Mouse (Mus musculus) liver, embryonic 13.5 days (tissue): Measurements from ENCODE around the gene Ebp. TPM values are rescaled to one million over a fixed set of nuclear protein-coding genes. Genes with fewer than 3 reads are reported as not detected.

Experiments
- ATAC-seq: fragments of 200-750 bp; cut with Nextera tagmentation; 2 replicates; pipeline ENCODE4 v1.8.0; 2017; ENCODE audit warnings: low read depth, mild to moderate bottlenecking, moderate number of reproducible peaks, moderate library complexity
- DNase-seq: peaks from one replicate; pipeline ENCODE4 v3.0.0; 2022
- H3K27ac ChIP-seq: fragments of 300-500 bp; sonication (generic); 2 replicates; pipeline ENCODE4 v1.5.1; 2015; ENCODE audit warnings: moderate library complexity, mild to moderate bottlenecking, inconsistent platforms
- H3K27me3 ChIP-seq: fragments of 300-500 bp; sonication (generic); 2 replicates; pipeline ENCODE4 v1.6.1; 2015; ENCODE audit warnings: mild to moderate bottlenecking, inconsistent platforms
- H3K36me3 ChIP-seq: fragments of 300-500 bp; sonication (generic); 2 replicates; pipeline ENCODE4 v1.6.1; 2015; ENCODE audit warnings: mild to moderate bottlenecking, inconsistent platforms
- H3K4me1 ChIP-seq: fragments of 300-500 bp; sonication (generic); replicated peaks from 2 replicates; pipeline ENCODE4 v1.6.1; 2015; ENCODE audit warnings: inconsistent platforms
- H3K4me2 ChIP-seq: fragments of 300-500 bp; sonication (generic); 2 replicates; pipeline ENCODE4 v1.6.1; 2015; ENCODE audit warnings: inconsistent platforms, mild to moderate bottlenecking, moderate library complexity
- H3K4me3 ChIP-seq: fragments of 300-500 bp; sonication (generic); replicated peaks from 2 replicates; pipeline ENCODE4 v1.5.1; 2015; ENCODE audit warnings: mild to moderate bottlenecking, inconsistent platforms
- H3K9ac ChIP-seq: fragments of 300-500 bp; sonication (generic); 2 replicates; pipeline ENCODE4 v1.6.1; 2015; ENCODE audit warnings: mild to moderate bottlenecking, inconsistent platforms
- H3K9me3 ChIP-seq: fragments of 300-500 bp; sonication (generic); replicated peaks from 2 replicates; pipeline ENCODE4 v1.6.1; 2016; ENCODE audit warnings: inconsistent platforms
- WGBS: fragments of 180-500 bp; shearing (Covaris S2); methylation state at CpG from one replicate; pipeline ENCODE4 v1.1.7; 2015; ENCODE audit not compliant: insufficient replicate concordance; 5-methylcytosine and 5-hydroxymethylcytosine counted together
- polyA plus RNA-seq: library from polyadenylated mRNA; unstranded; fragments of >200 nt; fragmentation: Nextera tagmentation; extraction: Ambion mirVana; gene quantifications from 2 replicates; pipeline ENCODE4 v1.2.1, GENCODE M21; 2015

The Ebp gene
- polyA plus RNA-seq, 1 experiment from 2014 or later = 64.4 TPM

GRCm38 (mm10) chrX:8182871-8183540 is 10.3 kb downstream of the Ebp start:
- no peak overlapping the region for H3K27ac ChIP-seq
- no peaks in the 10 kb centered on the region for H3K9me3 ChIP-seq
- no peak for ATAC-seq
- 18% methylated on average over 7 of the region's 7 CpGs for WGBS
- H3K27me3 ChIP-seq = no peaks in the 10 kb centered on the region
- no peak overlapping the region for H3K9ac ChIP-seq
- H3K4me2 ChIP-seq = no peak overlapping the region
- 0 out of 2 replicates have a peak, but pooled peaks cover 14% of the 10 kb centered on the region for H3K36me3 ChIP-seq
- H3K4me3 ChIP-seq = no peak overlapping the region
- DNase-seq = no peak
- peaks cover 12% of the 10 kb centered on the region for H3K4me1 ChIP-seq

- Histone ChIP-seq H3K36me3 (no peaks in the 10 kb centered on the region), H3K27me3 (no peaks in the 10 kb centered on the region), H3K4me1 (peaks cover 17% of the 10 kb centered on the region), H3K27ac (no peak overlapping the region), H3K4me3 (no peak overlapping the region), H3K9me3 (no peaks in the 10 kb centered on the region), H3K9ac (no peak overlapping the region), H3K4me2 (no peak overlapping the region)
- ATAC-seq = peak; percentile 17; the same call in 1 of the 2 replicates
- no peak for DNase-seq
- 33% methylated on average over 5 of the region's 5 CpGs for WGBS
Observed at GRCm38 (mm10) chrX:8179646-8180045, 13.7 kb downstream of the Ebp start.

GRCm38 (mm10) chrX:8178871-8179270 is 14.4 kb downstream of the Ebp start:
- no peaks in the 10 kb centered on the region for H3K36me3 ChIP-seq
- H3K27me3 ChIP-seq = no peaks in the 10 kb centered on the region
- H3K27ac ChIP-seq = no peak overlapping the region
- no peak overlapping the region for H3K9ac ChIP-seq
- DNase-seq (no peak), ATAC-seq (no peak)
- H3K9me3 ChIP-seq = no peaks in the 10 kb centered on the region
- H3K4me2 ChIP-seq = no peak overlapping the region
- H3K4me1 ChIP-seq = peaks cover 22% of the 10 kb centered on the region
- no peak overlapping the region for H3K4me3 ChIP-seq
- WGBS = 74% methylated on average over 2 of the region's 2 CpGs

GRCm38 (mm10) chrX:8175504-8176385 is 17.6 kb downstream of the Ebp start, which contains the start of gene Tbc1d25:
Gene Tbc1d25, minus strand, starts transcription at chrX:8176181.
- H3K4me2 ChIP-seq = peak within 1 kb of the TSS; percentile 72
- 7% methylated on average over 56 of the region's 56 CpGs for WGBS

GRCm38 (mm10) chrX:8175169-8175503 is 18.2 kb downstream of the Ebp start:
- no peak for ATAC-seq
- DNase-seq = no peak
- H3K9me3 ChIP-seq = no peaks in the 10 kb centered on the region
- peak overlapping the region; percentile 87 for H3K27ac ChIP-seq
- peaks cover 21% of the 10 kb centered on the region for H3K4me1 ChIP-seq
- 21% methylated on average over 4 of the region's 4 CpGs for WGBS
- H3K27me3 ChIP-seq = no peaks in the 10 kb centered on the region
- H3K4me3 ChIP-seq = peak overlapping the region; percentile 70
- H3K36me3 ChIP-seq = no peaks in the 10 kb centered on the region
- peak overlapping the region; percentile 72 for H3K4me2 ChIP-seq
- peak overlapping the region; percentile 77 for H3K9ac ChIP-seq

More at GRCm38 (mm10) chrX:8175504-8176385, 17.6 kb downstream of the Ebp start, which contains the start of gene Tbc1d25:
- H3K27ac ChIP-seq = peak within 1 kb of the TSS; percentile 87
- H3K9ac ChIP-seq = peak within 1 kb of the TSS; percentile 77
- H3K36me3 ChIP-seq = no peaks in the 10 kb centered on the region
- peak within 1 kb of the TSS; percentile 70 for H3K4me3 ChIP-seq
- H3K9me3 ChIP-seq = no peaks in the 10 kb centered on the region
- no peaks in the 10 kb centered on the region for H3K27me3 ChIP-seq
- DNase-seq (peak; percentile 80), ATAC-seq (peak; percentile 95)
- H3K4me1 ChIP-seq = peaks cover 22% of the 10 kb centered on the region

- no peak for DNase-seq
Observed at GRCm38 (mm10) chrX:8167716-8168647, 25.3 kb downstream of the Ebp start.

GRCm38 (mm10) chrX:8164471-8164870 is 28.8 kb downstream of the Ebp start:
- ATAC-seq = no peak
- WGBS = 78% methylated on average over 4 of the region's 4 CpGs

More at GRCm38 (mm10) chrX:8167716-8168647, 25.3 kb downstream of the Ebp start:
- no peaks in the 10 kb centered on the region for H3K4me1 ChIP-seq
- H3K9ac ChIP-seq = no peak overlapping the region
- peaks cover 2% of the 10 kb centered on the region; the same call in 1 of the 2 replicates for H3K36me3 ChIP-seq
- H3K4me2 ChIP-seq = no peak overlapping the region
- ATAC-seq = no peak
- no peaks in the 10 kb centered on the region for H3K27me3 ChIP-seq
- H3K4me3 ChIP-seq = no peak overlapping the region
- H3K27ac ChIP-seq = no peak overlapping the region
- no peaks in the 10 kb centered on the region for H3K9me3 ChIP-seq
- 73% methylated on average over 9 of the region's 10 CpGs for WGBS

GRCm38 (mm10) chrX:8163076-8163475 is 30.2 kb downstream of the Ebp start:
- Histone ChIP-seq H3K27ac (no peak overlapping the region), H3K9ac (no peak overlapping the region), H3K4me1 (no peaks in the 10 kb centered on the region), H3K9me3 (no peaks in the 10 kb centered on the region), H3K4me3 (no peak overlapping the region), H3K4me2 (no peak overlapping the region), H3K27me3 (no peaks in the 10 kb centered on the region), H3K36me3 (0 out of 2 replicates have a peak, but pooled peaks cover 4% of the 10 kb centered on the region)
- WGBS = 63% methylated on average over 5 of the region's 5 CpGs
- ATAC-seq (no peak), DNase-seq (no peak)

More at GRCm38 (mm10) chrX:8164471-8164870, 28.8 kb downstream of the Ebp start:
- peaks cover 2% of the 10 kb centered on the region; the same call in 1 of the 2 replicates for H3K36me3 ChIP-seq
- H3K9ac ChIP-seq = no peak overlapping the region
- H3K4me1 ChIP-seq = no peaks in the 10 kb centered on the region
- H3K4me3 ChIP-seq = no peak overlapping the region
- no peak for DNase-seq
- no peak overlapping the region for H3K27ac ChIP-seq
- no peaks in the 10 kb centered on the region for H3K27me3 ChIP-seq
- no peak overlapping the region for H3K4me2 ChIP-seq
- H3K9me3 ChIP-seq = no peaks in the 10 kb centered on the region

GRCm38 (mm10) chrX:8145153-8145991 is 47.9 kb downstream of the Ebp start, which contains the start of gene Rbm3:
Gene Rbm3, minus strand, starts transcription at chrX:8145880.
- ATAC-seq = peak; percentile 90
- Histone ChIP-seq H3K27ac (peak within 1 kb of the TSS; percentile 94), H3K4me1 (peaks cover 36% of the 10 kb centered on the region), H3K36me3 (peaks cover 38% of the 10 kb centered on the region), H3K27me3 (no peaks in the 10 kb centered on the region), H3K9ac (peak within 1 kb of the TSS; percentile 88), H3K9me3 (no peaks in the 10 kb centered on the region), H3K4me2 (peak within 1 kb of the TSS; percentile 91), H3K4me3 (peak within 1 kb of the TSS; percentile 74)
- DNase-seq = peak; percentile 83
- WGBS = 17% methylated on average over 62 of the region's 65 CpGs

- H3K36me3 ChIP-seq = peaks cover 52% of the 10 kb centered on the region
- WGBS = 61% methylated on average over 7 of the region's 7 CpGs
- peak overlapping the region; percentile 74 for H3K4me3 ChIP-seq
- peak overlapping the region; percentile 88 for H3K9ac ChIP-seq
- H3K27me3 ChIP-seq = no peaks in the 10 kb centered on the region
- peak overlapping the region; percentile 91 for H3K4me2 ChIP-seq
- no peak for DNase-seq
- no peaks in the 10 kb centered on the region for H3K9me3 ChIP-seq
- peaks cover 36% of the 10 kb centered on the region for H3K4me1 ChIP-seq
- no peak for ATAC-seq
- H3K27ac ChIP-seq = peak overlapping the region; percentile 94
Observed at GRCm38 (mm10) chrX:8143750-8144149, 49.6 kb downstream of the Ebp start.
